Mouse (Mus musculus): Measurements from ENCODE around the gene Cfap46. TPM values are rescaled to one million over a fixed set of nuclear protein-coding genes. Genes with fewer than 3 reads are reported as not detected.

Gene Cfap46
- polyA plus RNA-seq (2014; fragmentation: Illumina TruSeq; extraction: RNeasy Lipid Tissue Mini Kit (QIAGEN cat#74804); ENCODE audit: low replicate concordance) = not detected

DNA sequence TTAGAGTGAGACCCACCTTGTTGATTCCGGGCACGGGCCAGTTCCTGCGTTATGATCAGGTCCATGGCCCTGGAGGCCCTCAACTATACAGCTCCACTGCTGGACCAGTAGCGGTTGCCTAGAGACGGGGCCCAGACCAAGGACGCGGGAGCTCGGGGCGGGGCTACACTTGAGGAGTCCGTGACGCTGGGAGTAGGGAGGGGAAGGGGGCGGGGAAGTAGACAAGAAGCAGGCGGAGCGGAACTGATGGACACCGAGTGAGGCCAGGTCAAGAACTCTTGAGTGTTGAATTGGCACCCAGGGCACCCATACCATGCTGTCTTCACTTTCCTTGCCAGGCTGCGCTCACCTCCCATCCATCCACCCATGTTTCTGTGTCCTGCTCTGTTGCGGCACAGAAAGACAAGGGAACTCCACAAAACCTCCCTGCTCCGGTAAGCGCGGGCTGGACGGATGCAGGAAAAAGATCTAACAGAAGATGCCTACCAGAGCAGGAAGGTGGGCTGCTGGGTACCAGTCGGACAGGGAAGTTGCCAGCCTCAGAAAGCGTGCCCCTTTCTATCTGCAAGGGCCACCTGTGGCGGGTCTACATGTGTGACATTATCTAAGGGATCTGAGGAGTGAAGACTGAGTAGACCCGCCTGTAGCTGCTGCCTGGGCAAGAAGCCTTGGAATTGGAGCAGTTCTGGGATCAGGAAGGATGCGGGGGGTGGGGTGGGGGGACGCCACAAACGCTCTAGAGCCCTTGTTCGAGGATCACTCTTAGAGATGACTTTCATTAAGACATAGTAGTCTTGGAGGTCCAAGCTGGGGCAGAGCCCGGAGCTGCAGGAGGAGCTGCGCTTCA lies at the start of gene Cfap46:
Cfap46 (minus strand) TSS at position 112 of the 847 bp plus-strand sequence.

GRCm38 (mm10) chr7:139582595-139582994 lies 101.0 kb downstream of the Cfap46 start, which contains the start of gene Nkx6-2:
Gene Nkx6-2, minus strand, starts transcription at chr7:139582797.

Other genes starting within 250 kb of the Cfap46 start
- gene Nkx6-2, start 101.0 kb downstream of the Cfap46 start, polyA plus RNA-seq (2014; fragmentation: Illumina TruSeq; extraction: RNeasy Lipid Tissue Mini Kit (QIAGEN cat#74804); ENCODE audit: low replicate concordance) = not detected
- gene Adgra1, start 150.4 kb upstream of the Cfap46 start, polyA plus RNA-seq (2014; fragmentation: Illumina TruSeq; extraction: RNeasy Lipid Tissue Mini Kit (QIAGEN cat#74804); ENCODE audit: low replicate concordance) = not detected
- gene Kndc1, start 210.9 kb upstream of the Cfap46 start, polyA plus RNA-seq (2014; fragmentation: Illumina TruSeq; extraction: RNeasy Lipid Tissue Mini Kit (QIAGEN cat#74804); ENCODE audit: low replicate concordance) = 0.11 TPM